Mouse (Mus musculus) liver (tissue): ENCODE measurements at regions not wholly inside any gene's neighbourhood (a gene's known extent, or its start where the extent isn't known, plus 50 kb on each side); places are given as distances from the start of the nearest gene placed in this dataset.
"Not testable (repeated sequence)": the region's sequence is repeated elsewhere in the genome, so short reads cannot be mapped to it uniquely, and the experiment has no call there.

Source experiments
- DNase-seq: peaks from one replicate; pipeline ENCODE4 v3.0.0-alpha.2; 2020; ENCODE audit warnings: mixed read lengths

GRCm38 (mm10) chr6:3319378-3319777 is 80.0 kb downstream of the Samd9l start:
- no peak for DNase-seq

DNA sequence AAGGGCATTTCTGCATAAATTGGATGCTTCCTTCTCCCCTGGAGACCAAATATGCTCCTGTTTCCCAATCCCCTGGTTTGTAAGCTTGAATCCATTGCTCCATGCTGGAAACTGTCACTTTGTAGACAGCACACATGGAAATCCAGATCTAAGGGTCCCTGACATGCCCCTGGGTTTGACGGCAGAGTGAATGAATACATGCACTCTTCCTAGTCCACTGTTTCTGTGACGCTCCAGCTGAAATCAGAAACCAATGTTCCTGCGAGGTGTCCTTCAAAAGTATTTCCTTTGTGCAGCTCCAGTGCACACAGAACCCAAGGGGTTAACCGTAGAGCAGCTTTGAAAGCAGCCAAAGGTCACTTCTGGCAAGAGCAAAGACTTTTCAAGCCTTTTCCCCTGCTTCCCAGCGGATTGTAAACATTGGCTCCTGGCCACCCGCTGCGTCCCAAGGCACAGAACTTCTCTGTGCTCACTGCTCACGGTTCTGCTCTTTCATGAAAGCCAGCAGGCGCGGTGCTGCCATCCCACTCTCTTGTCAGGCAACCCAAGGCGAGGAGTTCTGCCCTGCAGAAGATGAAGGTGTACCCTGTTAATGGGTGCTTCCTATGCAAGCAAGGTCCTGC is 91.7 kb downstream of the Samd9l start:
- peak; percentile 47 for DNase-seq

DNA sequence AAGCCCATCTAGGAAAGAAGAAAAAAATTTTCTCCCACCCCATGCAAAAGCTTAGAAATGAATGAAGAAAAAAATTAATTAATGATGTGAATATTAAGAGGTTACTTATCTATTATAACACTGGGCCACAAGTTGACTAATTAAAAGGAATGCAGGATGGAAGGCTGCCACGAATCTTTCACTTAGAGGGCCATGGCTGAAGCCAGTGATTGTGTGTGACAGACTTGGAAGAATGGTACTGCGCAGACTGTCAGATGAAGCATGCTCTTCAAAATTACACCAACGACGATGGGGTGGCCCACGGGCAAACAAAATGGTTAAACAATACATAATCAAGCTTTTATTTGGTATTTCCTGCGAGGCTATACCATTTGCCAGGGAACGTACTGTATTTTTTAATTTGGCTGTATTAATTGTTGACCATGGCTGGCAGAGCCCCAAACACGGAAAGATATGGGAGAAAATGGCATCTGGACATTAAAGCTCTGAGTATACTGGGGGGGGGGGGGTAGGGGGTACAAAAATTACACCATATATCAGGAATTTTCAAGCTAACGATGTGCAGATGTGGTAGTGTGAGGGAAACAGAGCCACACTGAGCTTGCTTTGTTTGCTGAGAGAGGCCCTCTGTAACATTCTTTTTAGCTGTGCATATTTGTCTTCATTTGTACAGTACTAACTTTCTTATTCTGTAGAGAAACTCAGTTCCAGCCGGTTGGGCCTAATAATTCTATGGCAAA is 94.3 kb downstream of the Samd9l start:
- not testable (repeated sequence) for DNase-seq

DNA sequence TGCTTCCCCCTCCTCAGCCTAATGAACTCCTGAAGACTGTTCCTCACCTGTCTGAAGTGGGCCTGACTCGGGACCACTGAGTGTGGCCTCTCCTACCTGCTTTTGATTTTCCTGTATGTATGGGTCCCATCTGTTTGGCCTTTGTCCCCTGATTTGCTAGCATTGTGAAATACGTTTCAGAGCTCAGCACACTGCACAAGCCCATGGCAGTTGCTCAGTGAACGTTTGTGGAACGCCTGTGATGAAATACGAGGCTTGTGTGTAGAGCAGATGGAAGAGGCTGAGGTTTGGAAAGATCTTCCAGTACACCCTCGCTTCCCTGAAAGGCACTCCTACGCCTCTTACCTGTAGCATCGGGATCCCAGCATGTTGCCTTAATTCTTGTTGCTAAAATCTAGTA is 106.1 kb downstream of the Samd9l start:
- not testable (repeated sequence) for DNase-seq

GRCm38 (mm10) chr6:3291983-3292382 is 107.4 kb downstream of the Samd9l start:
- DNase-seq = not testable (repeated sequence)

DNA sequence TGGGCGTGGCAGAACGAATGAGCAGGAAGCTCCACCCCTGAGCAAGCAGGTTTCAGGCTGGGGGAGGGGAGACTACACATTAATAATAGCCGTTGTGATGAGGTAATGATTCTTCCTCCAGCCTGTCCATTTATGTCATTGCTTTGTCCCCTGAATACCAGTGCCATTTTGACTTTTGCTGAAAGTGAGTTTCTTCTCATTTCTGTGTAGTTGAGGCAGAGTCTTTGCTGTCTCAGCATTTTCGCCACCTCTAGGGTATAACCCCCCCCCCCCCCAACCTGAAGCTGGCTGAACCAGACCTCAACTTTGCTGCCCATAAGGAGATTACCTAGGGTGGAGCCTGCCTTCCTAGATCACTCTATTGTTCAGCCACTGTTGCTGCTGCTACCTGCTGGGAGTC is 130.6 kb downstream of the Samd9l start:
- DNase-seq = not testable (repeated sequence)

DNA sequence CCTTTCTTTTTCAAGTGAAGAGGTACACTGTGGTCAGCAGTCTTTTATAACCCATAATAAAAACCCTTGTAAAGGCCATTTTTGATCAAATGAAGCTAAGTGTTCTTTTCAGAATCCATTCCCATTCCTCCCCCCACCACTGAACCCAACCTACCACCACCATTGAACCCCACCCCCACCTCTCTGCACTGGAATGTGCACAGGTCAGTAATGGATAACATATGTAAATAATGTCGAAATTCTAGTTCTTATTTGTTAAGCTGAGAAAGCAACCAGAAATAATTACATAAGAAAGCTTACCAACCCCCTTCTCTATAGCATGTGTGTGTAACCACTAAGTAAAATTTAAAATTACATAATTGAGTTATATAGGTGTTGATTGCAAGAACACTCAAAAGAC is 133.9 kb downstream of the Samd9l start:
- DNase-seq = not testable (repeated sequence)
